Mouse (Mus musculus) lung, adult 18-20 months (tissue): ENCODE measurements around the gene Atcay.
"Not testable (repeated sequence)": the region's sequence is repeated elsewhere in the genome, so short reads cannot be mapped to it uniquely, and the experiment has no call there.

Experiments
- DNase-seq, 2 experiments: peaks; one replicate each; pipeline ENCODE4 v3.0.0; 2022; ENCODE audit warnings: mixed read lengths in 2 of 2

Gene Atcay

DNA sequence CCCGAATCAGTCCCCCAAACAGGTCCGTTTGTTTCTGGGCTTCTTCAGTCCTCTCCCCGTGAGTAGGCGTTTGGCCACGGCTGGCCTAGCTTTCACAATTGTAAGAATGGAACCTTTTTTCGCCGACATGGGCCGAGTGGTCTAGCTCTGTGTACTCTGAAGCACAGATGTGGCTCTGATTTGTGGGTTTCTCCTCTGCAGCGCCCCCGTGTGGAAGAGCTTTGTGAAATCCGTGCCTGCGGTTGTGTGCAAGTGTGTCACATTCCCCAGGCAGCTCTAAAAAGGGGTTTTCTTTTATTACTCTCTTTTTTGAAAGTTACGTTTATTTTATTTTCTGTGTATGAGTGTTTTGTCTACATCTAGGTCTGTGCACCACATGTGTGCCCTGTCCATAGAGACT is 10.2 kb upstream of the Atcay start:
- peak in 1 of 2 experiments; percentile 30 for DNase-seq

DNA sequence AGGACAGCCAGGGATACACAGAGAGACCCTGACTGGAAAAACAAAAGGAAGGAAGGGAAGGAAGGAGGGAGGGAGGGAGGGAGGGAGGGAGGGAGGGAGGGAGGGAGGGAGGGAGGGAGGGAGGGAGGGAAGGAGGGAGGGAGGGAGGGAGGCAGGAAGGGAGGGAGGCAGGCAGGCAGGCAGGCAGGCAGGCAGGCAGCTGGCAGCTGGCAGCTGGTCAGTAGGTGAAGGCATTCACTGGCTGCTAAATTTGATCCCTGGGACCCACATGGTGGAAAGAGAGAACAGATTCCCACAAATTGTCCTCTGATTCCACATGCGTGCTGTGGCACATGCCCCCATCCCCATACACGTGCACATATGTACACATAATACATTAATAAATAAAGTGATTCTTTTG is 8.0 kb upstream of the Atcay start:
- no peak for DNase-seq

DNA sequence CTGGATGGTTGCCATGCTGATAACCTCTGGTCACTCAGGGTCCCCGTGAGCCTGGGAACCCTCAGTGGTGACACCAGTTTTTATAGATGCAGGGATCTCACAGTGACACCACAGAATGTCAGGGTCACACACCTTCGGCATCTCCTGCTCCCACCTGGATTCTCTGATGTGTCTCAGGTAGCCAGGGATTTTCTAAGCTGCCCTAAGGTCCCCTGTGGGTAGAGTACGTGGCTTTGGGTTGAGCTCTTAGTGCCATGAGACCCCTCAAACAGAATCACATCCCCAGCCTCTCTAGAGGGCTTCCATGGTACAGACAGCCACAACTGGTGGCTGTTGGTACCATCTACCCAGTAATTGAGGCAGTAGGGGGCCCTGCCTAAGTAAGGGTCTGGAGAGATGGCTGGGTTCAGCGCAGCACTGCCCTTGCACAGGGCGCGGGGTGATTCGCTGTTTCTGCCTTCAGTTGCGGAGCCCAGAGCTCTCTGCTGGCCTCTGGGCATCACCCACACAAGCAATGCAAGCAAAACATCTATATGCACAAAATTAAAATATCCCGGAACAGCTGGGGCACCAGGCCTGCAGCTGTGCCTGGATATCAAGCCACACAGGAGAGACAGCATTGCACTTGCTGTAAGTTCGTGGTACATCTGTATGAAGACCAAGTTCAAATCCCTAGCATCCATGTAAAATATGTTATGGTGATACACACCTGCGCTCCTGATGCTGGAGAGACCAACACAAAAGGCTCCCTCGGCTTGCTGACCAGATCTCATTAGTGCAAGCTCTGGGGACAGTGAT is 6.0 kb upstream of the Atcay start:
- no peak for DNase-seq

DNA sequence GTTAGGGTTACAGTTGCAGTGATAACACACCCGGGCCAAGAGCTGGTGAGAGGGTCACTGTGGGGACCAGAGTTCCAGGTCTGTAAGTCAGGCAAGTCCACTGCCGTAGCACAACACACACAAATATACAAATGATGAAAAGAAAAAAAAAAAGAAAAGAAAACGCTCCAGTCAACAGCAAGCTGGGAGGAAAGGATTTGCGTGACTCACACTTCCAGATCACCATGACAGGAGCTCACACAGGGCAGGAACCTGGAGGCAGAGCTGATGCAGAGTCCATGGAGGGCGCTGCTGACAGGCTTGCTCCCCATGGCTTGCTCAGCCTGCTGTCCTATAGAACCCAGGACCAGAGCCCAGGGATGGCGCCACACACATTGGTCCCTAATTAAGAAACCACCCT is 3.6 kb upstream of the Atcay start:
- no peak for DNase-seq

DNA sequence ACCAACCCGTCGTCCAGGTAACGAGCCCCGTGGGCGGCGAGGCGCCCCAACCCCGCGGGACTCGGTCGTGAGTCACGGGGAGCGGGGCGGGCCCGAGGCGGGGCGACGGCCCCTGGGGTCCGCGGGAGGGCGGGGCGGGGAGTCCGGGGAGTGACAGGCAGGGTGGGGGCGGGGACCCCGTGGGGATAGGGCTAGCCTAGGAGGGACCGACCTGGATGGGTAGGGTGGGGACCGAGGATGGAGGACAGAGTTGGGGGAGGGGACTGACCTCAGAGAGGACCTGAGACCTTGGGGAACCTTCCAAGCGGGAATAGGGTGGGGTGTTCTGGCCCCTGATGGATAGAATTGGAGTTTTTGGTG is 2.6 kb upstream of the Atcay start:
- DNase-seq, result no peak

DNA sequence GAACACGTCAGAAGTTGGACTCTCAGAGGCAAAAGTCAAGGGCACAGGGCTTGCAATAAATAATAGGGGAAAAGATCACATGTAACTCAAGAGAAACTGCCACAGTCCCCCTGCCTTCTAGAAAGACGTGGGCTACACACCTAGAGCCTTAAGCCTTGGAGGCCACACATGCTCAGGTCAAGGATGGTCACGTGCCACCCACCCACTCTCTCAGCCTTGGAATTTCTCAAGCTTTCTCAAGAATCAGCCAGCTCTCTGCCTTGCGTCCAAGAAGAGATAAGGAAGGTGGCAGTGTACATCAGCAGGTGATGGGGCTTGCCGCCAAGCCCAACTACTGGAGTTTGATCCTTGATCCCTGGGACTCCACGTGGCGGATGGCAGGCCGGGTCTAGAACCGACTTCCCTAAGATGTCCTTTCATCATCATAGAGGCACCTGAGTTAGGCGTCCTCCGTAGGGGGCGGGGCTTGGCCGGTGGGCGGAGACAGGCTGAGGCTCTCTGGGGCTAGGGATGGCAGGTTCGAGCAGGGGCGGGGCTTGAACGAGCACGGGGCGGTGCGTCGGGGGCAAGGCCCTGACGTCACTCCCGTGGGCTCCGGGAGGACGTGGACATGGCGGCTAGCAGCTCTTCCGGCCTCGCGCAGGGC is 2.1 kb upstream of the Atcay start, which contains the start of gene Zfr2:
Gene Zfr2, plus strand, starts transcription at position 576 of the 646 bp plus-strand sequence.
- peak; percentile 91 to 95 for DNase-seq

DNA sequence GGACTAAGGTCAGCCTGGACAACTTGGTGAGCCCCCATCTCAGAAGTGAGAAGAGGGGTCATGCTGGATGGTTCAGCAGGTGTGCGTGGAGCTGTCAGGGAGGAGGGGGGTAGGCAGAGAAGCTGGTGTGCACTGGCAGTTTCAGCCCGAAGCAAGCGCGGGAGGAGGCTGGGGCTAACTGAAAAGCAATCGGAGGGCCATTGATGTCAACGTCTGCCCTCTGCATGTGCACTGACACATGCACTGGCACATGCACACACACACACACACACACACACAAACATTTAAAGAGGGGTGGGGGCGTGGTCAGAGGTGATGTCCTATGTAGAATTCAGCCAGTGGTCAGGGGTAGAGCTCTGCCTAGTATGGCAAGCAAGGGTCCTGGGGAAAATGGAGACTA is 803 bp upstream of the Atcay start:
- no peak for DNase-seq

DNA sequence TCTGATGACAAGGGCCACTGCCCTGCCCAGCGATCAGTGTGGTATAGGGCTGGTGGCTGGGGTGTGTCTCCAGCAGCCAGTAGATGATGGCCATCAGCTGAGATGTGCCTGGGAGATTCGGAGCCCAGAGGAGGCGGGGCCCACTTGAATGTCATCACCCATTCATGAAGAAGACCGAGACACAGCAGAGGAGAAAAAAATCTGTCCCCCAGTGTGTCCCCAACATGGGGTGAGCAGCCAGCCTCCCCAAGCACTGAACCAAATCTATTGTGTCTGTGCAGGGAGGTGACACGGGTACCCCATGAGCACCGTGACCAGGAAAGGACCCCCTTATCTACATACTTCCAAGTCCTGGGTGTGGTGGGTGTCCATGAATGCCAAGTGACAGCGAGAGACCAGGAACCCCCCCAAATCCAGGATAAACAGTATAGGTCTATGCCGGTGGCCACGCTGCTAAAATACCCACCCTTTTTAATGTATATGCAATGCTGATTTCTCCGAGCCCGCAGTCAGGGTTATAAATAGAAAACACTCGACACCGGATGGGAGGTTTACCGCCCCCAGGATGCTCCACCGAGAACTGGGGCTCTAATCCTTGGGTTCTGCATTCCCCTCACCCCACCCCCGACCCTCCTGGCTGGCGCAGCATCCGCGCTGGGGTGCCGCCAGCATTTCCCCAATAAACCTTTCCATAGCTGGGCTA is 747 bp downstream of the Atcay start:
- no peak for DNase-seq

DNA sequence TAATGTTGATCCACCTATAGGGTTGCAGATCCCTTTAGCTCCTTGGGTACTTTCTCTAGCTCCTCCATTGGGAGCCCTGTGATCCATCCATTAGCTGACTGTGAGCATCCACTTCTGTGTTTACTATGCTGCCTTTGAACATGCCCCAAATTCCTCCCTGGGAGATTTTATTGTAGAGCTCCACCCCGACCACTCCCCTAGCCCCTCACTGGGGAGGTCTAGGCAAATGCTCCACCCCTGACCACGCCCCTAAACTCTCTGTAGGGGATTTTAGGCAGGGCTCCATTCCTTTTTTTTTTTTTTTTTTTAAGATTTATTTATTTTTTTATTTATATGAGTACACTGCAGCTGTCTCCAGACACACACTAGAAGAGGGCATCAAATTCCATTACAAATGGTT is 6.9 kb downstream of the Atcay start:
- not testable (repeated sequence) for DNase-seq

DNA sequence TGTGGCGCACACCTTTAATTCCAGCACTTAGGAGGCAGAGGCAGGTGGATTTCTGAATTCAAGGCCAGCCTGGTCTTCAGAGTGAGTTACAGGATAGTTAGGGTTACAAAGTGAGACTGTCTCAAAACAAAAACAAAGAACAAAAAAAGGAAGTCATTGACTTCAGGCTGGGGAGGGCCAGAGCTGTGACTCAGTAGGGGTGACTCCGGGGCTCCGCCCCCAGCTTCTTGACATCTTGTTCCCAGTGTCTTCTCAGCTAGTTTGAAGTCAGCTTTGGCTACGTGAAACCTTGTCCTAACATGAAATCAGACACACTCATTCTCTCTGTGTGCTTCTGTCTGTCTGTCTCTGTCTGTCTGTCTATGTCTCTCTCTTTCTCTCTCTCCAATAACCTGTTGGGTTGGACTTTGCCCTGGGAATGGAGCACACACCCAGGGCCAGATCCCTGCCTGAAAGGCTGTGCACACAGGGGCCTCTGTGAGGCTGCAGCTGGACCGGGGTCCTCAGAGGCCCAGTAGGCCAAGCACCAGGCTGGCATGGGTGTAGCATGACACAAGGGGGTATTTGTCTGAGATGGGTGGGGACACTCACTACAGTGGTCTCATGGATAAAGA is 9.1 kb downstream of the Atcay start:
- no peak for DNase-seq

DNA sequence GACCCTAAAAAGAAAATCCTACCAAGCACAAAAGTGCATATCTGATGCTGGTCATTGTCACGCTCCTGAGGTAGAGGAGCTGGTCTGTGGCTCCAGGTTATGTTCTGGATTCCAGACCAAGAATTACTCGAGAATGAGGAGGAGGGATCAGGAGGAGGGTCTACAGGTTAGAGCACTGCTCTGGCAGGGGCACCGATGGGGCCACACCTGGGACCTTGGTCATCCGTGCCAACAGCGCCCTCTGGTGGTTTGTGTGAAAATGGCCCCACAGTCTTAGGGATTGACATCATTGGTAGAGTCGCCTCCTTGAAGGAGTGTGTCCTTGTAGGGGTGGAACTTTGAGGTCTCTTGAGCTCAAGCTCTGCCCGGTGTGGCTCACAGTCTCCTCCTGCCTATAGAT is 12.7 kb downstream of the Atcay start:
- peak; percentile 56 to 75 for DNase-seq

DNA sequence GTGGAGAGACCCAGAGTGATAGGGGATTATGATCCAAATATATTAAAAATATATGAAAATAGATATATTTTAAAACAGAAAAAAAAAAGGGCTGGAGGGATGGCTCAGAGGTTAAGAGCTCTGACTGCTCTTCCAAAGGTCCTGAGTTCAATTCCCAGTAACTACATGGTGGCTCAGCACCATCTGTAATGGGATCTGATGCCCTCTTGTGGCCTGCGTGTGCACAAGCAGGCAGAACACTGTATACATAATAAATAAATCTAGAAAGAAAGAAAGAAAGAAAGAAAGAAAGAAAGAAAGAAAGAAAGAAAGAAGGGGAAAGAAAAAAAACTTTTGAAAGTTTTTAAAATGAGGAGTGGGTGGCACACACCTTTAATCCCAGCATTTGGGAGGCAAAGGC is 13.4 kb downstream of the Atcay start:
- DNase-seq, result not testable (repeated sequence)

DNA sequence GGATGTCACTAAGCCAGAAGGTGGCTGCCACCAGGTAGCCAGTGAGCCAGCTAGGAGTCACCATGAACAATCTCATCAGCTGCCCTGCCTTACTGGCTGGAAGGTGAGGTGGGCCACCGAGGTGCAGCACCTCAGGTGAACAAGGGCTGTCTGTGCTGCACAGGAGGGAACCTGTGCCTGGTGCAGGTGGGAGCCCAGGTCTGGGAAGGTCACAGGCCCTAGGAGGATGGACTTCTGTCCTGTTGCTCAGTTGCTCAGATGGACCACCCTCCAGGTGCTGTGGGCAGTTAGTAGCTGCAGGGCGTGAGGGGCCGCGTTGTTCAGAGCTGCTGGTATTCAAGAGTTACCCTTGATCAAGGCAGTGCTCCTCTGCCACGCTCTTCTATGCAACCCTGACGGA is 13.8 kb downstream of the Atcay start:
- no peak for DNase-seq

DNA sequence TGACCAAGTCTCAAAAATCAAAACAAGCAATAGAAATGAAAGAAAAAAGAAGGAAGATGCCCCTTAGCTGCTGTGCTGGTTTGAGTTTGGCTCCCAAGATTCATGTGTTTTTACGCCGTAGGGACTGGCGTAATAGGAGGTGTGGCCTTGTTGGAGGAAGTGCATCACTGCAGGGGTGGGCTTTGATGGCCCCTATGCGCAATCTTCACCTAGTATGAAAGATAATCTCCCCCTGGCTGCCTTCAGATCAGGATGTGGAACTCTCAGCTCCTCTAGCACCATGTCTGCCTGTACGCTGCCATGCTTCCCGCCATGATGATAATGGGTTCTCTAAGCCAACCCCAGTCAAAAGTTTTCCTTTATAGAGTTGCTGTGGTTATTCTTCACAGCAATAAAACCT is 14.4 kb downstream of the Atcay start:
- no peak for DNase-seq

DNA sequence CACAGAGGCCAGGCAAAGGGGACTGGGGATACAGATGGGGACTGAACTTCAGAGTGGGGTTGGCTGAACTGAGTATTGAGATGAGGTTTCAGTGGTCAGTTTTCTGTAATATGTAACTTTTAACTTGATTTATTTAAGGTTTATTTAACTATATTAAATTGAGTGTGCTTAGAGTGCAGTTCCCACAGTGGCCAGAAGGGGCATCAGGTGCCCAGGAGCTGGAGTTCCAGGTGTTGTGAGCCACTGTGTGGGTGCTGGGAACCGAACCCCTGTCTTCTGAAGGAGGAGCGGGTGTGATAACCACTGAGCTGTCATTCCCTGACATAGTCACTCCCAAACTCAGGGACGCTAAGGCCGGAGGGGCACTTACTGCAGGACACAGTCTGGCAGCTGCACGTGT is 20.5 kb downstream of the Atcay start:
- no peak for DNase-seq

DNA sequence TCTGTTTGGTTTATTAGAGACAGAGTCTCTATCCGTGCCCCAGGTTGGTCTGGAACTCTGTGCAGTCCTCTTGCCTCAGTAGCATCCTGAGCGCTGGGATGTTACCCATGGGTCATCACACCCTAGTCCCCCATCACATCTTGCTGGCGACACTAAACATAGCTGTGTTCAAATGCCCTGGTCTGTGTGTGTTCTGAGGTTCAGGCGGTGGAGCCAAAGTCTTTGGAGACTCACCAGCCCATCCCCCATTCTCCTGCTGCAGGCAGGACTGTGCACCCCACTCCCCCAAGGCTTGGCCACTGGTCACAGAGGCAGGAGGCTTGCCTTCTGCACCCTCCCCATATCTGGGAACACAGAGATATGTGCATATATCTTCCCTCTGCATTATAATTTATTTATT is 26.5 kb downstream of the Atcay start:
- no peak for DNase-seq

DNA sequence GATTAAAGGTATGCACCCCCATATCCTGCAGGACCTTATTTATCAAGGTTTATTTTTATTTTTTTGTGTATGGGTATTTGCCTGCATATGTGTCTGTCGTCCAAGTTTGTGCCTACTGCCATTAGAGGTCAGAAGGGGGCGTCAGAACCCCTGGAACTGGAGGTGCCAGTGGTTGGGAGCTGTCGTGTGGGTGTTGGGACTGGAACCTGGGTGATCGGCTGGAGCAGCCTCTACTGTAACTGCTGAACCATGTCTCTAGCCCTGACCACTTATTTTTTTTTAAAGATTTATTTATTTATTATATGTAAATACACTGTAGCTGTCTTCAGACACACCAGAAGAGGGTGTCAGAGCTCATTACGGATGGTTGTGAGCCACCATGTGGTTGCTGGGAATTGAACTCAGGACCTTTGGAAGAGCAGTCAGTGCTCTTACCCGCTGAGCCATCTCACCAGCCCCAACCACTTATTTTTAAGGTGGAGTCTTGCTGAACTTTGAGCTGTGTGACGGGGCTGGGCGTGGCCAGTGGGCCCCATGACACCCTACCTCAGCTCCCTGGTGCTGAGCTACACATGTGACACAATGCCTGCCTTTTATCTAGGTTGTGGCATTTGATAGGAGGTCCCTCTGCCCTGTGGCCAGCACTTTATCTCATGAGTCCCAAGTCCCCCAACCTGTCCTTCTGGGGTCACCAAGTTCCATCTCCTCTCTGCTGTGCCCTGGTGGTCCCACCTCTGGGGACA is 27.5 kb downstream of the Atcay start:
- no peak for DNase-seq

DNA sequence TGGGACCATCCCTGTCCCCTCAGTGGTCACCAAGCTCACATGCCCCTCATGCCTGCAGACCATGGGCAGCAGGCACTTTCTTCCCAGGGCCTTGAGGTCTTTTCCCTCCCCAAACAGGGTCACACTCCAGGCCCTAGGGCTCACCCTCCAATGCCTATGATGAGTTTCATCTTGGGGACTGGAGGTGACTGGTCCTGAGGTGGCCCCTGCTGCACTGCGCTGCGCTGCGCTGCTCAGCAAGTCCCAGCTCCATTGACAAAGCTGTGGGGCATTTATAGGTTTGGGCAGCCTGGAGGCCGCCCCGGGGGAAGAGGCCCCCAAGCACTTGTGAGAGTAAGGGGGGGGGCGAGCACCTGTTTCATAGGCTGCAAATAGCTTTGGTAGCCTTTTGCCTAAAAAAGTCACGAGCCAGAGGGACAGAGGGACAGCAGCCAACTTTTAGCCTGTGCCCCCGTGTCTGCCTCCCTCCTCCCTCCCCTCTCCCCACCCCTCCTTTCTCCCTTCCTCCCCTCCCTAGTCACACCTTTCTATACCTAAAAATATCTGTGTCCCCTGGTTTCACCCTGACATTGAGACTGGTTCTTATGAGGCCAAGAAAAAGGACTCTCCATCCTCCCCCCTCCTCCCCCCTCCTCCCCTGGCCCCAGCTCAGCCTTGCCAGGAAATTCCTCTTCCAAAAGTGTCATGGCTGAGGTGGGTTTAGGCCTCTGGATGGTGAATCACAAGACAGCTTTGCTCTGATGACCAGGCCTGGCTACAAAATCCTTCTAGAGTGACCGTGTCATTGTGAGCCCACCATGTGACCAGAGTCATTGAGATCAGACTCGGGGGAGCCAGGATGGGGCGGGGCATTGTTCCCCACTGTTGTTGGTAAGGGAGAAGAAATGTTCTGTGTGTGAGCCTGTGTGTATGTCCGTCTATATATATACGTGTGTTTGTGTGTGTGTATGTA is 28.6 kb downstream of the Atcay start, which contains the start of gene Nmrk2:
Gene Nmrk2, minus strand, starts transcription at position 245 of the 952 bp plus-strand sequence.
- DNase-seq, result no peak

DNA sequence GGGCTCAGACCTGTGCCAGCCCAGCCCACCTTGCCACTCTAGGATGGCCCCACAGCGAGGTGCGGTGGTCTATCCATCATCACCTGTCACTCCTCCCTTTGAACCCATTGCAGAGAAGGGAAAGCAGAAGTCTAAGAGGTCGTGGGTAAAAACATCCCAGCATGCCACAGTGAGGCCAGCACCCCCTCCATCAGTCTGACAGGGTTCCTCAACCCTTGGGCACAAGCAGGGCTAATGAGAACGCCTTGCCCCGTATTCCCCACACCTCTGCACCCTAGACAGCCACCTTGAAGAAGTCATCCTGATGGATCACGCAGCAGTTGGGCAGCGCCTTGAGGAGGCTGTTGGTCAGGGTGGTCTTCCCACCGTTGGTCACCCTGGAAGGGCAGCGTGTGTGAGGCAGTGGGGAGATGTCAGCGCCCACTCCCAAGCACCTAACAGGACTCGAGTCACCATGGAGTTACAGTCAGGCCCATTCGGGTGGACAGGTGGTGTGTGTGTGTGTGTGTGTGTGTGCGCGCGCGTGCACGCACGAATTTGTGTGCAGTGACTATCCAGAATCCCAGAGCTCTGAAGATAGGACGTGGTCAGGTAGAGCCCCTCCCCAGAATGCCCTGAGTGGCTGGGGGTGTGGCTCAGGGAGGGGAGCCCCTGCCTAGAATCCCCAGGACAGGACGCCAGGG is 29.9 kb downstream of the Atcay start:
- no peak for DNase-seq

DNA sequence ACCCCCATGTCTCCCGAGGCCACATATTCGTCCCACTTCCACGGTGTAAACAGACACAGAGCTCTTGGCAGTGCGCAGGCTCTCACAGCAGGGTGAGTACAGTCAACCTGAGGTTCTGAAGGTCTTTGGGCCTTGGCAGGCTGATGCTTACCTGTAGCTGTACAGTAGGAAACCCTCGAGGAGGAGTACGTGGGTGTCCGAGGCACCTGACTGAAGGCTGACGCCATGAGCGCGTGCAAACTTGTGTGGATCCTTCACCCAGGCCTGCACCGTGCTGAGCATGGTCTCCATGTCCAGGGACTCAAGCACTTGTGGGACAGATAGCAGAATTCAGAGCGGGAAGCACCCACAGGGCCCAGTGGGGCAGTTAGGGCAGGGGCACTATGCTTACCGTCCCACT is 30.5 kb downstream of the Atcay start:
- DNase-seq, result no peak

DNA sequence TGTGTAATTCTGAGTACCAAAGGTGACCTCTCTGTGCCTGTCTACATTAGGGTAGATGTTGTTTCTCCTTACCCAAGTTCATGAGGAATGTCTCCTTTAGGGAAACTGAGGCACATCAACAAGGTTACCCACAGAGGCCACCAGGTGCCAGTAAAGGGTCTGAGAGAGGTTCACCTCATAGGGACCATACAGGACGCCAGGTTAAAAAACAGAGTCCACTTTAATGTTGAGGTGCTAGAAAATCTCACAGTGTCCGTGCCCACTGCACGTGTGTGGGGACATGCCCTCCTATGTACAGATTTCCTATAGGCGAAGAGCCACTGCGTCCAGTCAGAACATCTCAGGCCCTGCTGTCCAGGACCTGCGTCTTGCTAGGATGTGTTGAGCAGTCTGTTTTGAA is 31.6 kb downstream of the Atcay start:
- DNase-seq, result no peak
